Mouse (Mus musculus) kidney, embryonic 14.5 days (tissue): ENCODE measurements around the gene Mapk3. TPM values are rescaled to one million over a fixed set of nuclear protein-coding genes. Genes with fewer than 3 reads are reported as not detected.

ENCODE experiments used
- polyA plus RNA-seq: library from polyadenylated mRNA; unstranded; fragments of >200 nt; fragmentation: Nextera tagmentation; extraction: Ambion mirVana; gene quantifications from 2 replicates; pipeline ENCODE4 v1.2.1, GENCODE M21; 2014

The Mapk3 gene
- polyA plus RNA-seq, 1 experiment from 2014 or later, result 55.0 TPM

Other genes starting within 250 kb of the Mapk3 start
- gene Eif3c, start 193.2 kb upstream of the Mapk3 start, polyA plus RNA-seq, result 174 and 207 TPM in 2 replicates
- gene Apobr, start 174.7 kb upstream of the Mapk3 start, polyA plus RNA-seq, result 0.38 and 0.39 TPM in 2 replicates
- gene Cln3, start 173.8 kb upstream of the Mapk3 start, polyA plus RNA-seq, result 29.8 and 30.4 TPM in 2 replicates
- gene Il27, start 164.7 kb upstream of the Mapk3 start, polyA plus RNA-seq, result not detected in 2 replicates
- 2.4 and 2.6 TPM in 2 replicates for gene Nupr1, start 128.7 kb upstream of the Mapk3 start, polyA plus RNA-seq
- gene Sgf29, start 110.3 kb upstream of the Mapk3 start, polyA plus RNA-seq, result 35.6 and 52.5 TPM in 2 replicates
- 5.2 and 6.3 TPM in 2 replicates for gene Sult1a1, start 83.2 kb upstream of the Mapk3 start, polyA plus RNA-seq
- 145 and 184 TPM in 2 replicates for gene Bola2, start 64.2 kb upstream of the Mapk3 start, polyA plus RNA-seq
- 7.7 and 8.1 TPM in 2 replicates for gene Slx1b, start 63.8 kb upstream of the Mapk3 start, polyA plus RNA-seq
- 18.3 and 19.6 TPM in 2 replicates for gene Coro1a, start 51.8 kb upstream of the Mapk3 start, polyA plus RNA-seq
- gene Gdpd3, start 6.7 kb downstream of the Mapk3 start, polyA plus RNA-seq, result 2.0 and 2.6 TPM in 2 replicates
- gene Ypel3, start 17.4 kb downstream of the Mapk3 start, polyA plus RNA-seq, result 87.5 and 94.5 TPM in 2 replicates
- 0.24 and 0.36 TPM in 2 replicates for gene Tbx6, start 21.9 kb downstream of the Mapk3 start, polyA plus RNA-seq
- gene Ppp4c, start 32.9 kb downstream of the Mapk3 start, polyA plus RNA-seq, result 294 and 371 TPM in 2 replicates
- 0.15 TPM in 1 of 2 replicates, not detected in the other for gene Fam57b, start 38.1 kb downstream of the Mapk3 start, polyA plus RNA-seq
- not detected in 2 replicates for gene 4930451I11Rik, start 72.0 kb downstream of the Mapk3 start, polyA plus RNA-seq
- 7.2 and 8.8 TPM in 2 replicates for gene Doc2a, start 87.8 kb downstream of the Mapk3 start, polyA plus RNA-seq
- 22.8 and 23.5 TPM in 2 replicates for gene Hirip3, start 102.4 kb downstream of the Mapk3 start, polyA plus RNA-seq
- gene Ino80e, start 102.8 kb downstream of the Mapk3 start, polyA plus RNA-seq, result 92.4 and 94.0 TPM in 2 replicates
- gene Taok2, start 125.1 kb downstream of the Mapk3 start, polyA plus RNA-seq, result 24.9 and 29.2 TPM in 2 replicates
- gene Tmem219, start 163.3 kb downstream of the Mapk3 start, polyA plus RNA-seq, result 27.4 and 30.5 TPM in 2 replicates
- 13.1 and 19.4 TPM in 2 replicates for gene Kctd13, start 169.3 kb downstream of the Mapk3 start, polyA plus RNA-seq
- gene Asphd1, start 190.0 kb downstream of the Mapk3 start, polyA plus RNA-seq, result 0.16 and 0.34 TPM in 2 replicates
- 1.1 and 1.7 TPM in 2 replicates for gene Sez6l2, start 191.0 kb downstream of the Mapk3 start, polyA plus RNA-seq
- gene Cdipt, start 216.3 kb downstream of the Mapk3 start, polyA plus RNA-seq, result 77.4 and 89.1 TPM in 2 replicates
- gene Cdiptos, start 216.5 kb downstream of the Mapk3 start, polyA plus RNA-seq, result 1.3 and 2.5 TPM in 2 replicates